Mouse (Mus musculus): ENCODE measurements at regions not wholly inside any gene's neighbourhood (a gene's known extent, or its start where the extent isn't known, plus 50 kb on each side); places are given as distances from the start of the nearest gene placed in this dataset.

DNA sequence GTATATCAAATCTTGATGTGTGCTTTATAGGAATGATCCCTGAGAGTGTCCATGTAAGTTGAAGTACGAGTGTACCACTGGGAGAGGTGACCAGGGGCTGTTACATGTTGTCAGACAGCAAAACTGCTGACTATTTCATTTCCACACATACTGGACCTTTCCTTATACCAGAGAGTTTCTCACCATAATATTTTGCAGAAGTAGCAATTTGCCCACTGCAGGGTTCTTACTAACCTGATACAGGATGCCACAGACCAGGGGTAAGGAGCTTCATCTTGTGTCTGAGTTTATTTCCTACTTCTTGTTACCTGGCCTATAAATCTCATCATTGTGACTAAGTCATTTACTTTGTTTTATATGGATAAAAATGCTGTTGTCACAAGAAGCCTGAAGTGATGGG is 586.6 kb upstream of the Nrp1 start:
- Histone ChIP-seq H3K36me3 (ENCODE audit: control insufficient read depth, insufficient read depth) (no peaks in the 10 kb centered on the region), H3K4me3 (no peak overlapping the region), H3K4me2 (ENCODE audit: low read depth) (no peak overlapping the region), H3K27me3 (ENCODE audit: control insufficient read depth, insufficient read depth, insufficient read length) (no peaks in the 10 kb centered on the region), H3ac (ENCODE audit: control insufficient read depth, insufficient read length) (no peak overlapping the region), H3K79me2 (ENCODE audit: control insufficient read depth, insufficient read depth) (no peaks in the 10 kb centered on the region)
- TF ChIP-seq CEBPB (IDR thresholded peaks at IDR 0.05; ENCODE audit: insufficient read depth, poor library complexity, severe bottlenecking) (no peak), POLR2A (IDR thresholded peaks at IDR 0.05; ENCODE audit: insufficient read length, low read depth) (no peak), MAX (IDR thresholded peaks at IDR 0.05; ENCODE audit: low read depth) (no peak), MYOG (IDR thresholded peaks at IDR 0.05; ENCODE audit: control insufficient read depth in 1 of 3, insufficient read depth in 1 of 3, insufficient read length in 2 of 3, low read depth in 2 of 3) (no peak), SRF (IDR thresholded peaks at IDR 0.05; ENCODE audit: control insufficient read depth, insufficient read length, low read depth) (no peak), TCF3 (IDR thresholded peaks at IDR 0.05; ENCODE audit: insufficient read length, low read depth) (no peak), E2F4 (IDR thresholded peaks at IDR 0.05; ENCODE audit: insufficient read depth) (no peak), REST (IDR thresholded peaks at IDR 0.05; ENCODE audit: insufficient read depth, insufficient read length) (no peak), POLR2AphosphoS2 (IDR thresholded peaks at IDR 0.05; ENCODE audit: insufficient read length, low read depth) (no peak), TCF12 (IDR thresholded peaks at IDR 0.05; ENCODE audit: insufficient read depth, poor library complexity, severe bottlenecking) (no peak), USF1 (IDR thresholded peaks at IDR 0.05; ENCODE audit: low read depth) (no peak), MYOD1 (IDR thresholded peaks at IDR 0.05; ENCODE audit: control insufficient read depth in 1 of 3, insufficient read length in 2 of 3, low read depth in 2 of 3) (no peak)

- TF ChIP-seq MYOG (IDR thresholded peaks at IDR 0.05; ENCODE audit: control insufficient read depth in 1 of 3, insufficient read depth in 1 of 3, insufficient read length in 2 of 3, low read depth in 2 of 3), result no peak
- no peak for TF ChIP-seq MYOD1 (IDR thresholded peaks at IDR 0.05; ENCODE audit: control insufficient read depth in 1 of 3, insufficient read length in 2 of 3, low read depth in 2 of 3)
- TF ChIP-seq REST (IDR thresholded peaks at IDR 0.05; ENCODE audit: insufficient read depth, insufficient read length), result no peak
- TF ChIP-seq TCF3 (IDR thresholded peaks at IDR 0.05; ENCODE audit: insufficient read length, low read depth), result no peak
- TF ChIP-seq MAX (IDR thresholded peaks at IDR 0.05; ENCODE audit: low read depth), result no peak
- no peak for TF ChIP-seq E2F4 (IDR thresholded peaks at IDR 0.05; ENCODE audit: insufficient read depth)
- no peak for TF ChIP-seq TCF12 (IDR thresholded peaks at IDR 0.05; ENCODE audit: insufficient read depth, poor library complexity, severe bottlenecking)
- TF ChIP-seq POLR2A (IDR thresholded peaks at IDR 0.05; ENCODE audit: insufficient read length, low read depth), result no peak
- TF ChIP-seq SRF (IDR thresholded peaks at IDR 0.05; ENCODE audit: control insufficient read depth, insufficient read length, low read depth), result no peak
- no peak for TF ChIP-seq CEBPB (IDR thresholded peaks at IDR 0.05; ENCODE audit: insufficient read depth, poor library complexity, severe bottlenecking)
- TF ChIP-seq POLR2AphosphoS2 (IDR thresholded peaks at IDR 0.05; ENCODE audit: insufficient read length, low read depth), result no peak
- no peaks in the 10 kb centered on the region for H3K79me2 ChIP-seq (ENCODE audit: control insufficient read depth, insufficient read depth)
- H3K4me3 ChIP-seq, result no peak overlapping the region
- no peak overlapping the region for H3K4me2 ChIP-seq (ENCODE audit: low read depth)
- no peaks in the 10 kb centered on the region for H3K36me3 ChIP-seq (ENCODE audit: control insufficient read depth, insufficient read depth)
- H3ac ChIP-seq (ENCODE audit: control insufficient read depth, insufficient read length), result no peak overlapping the region
- no peaks in the 10 kb centered on the region for H3K27me3 ChIP-seq (ENCODE audit: control insufficient read depth, insufficient read depth, insufficient read length)
Observed at GRCm38 (mm10) chr8:127772415-127772814, 586.0 kb upstream of the Nrp1 start.

GRCm38 (mm10) chr8:127772917-127773316 is 585.5 kb upstream of the Nrp1 start:
- Histone ChIP-seq H3ac (ENCODE audit: control insufficient read depth, insufficient read length) (no peak overlapping the region), H3K4me2 (ENCODE audit: low read depth) (no peak overlapping the region)

GRCm38 (mm10) chr8:127774642-127775041 is 583.8 kb upstream of the Nrp1 start:
- Histone ChIP-seq H3K79me2 (ENCODE audit: control insufficient read depth, insufficient read depth) (no peaks in the 10 kb centered on the region), H3ac (ENCODE audit: control insufficient read depth, insufficient read length) (no peak overlapping the region), H3K4me2 (ENCODE audit: low read depth) (no peak overlapping the region), H3K4me3 (no peak overlapping the region), H3K27me3 (ENCODE audit: control insufficient read depth, insufficient read depth, insufficient read length) (no peaks in the 10 kb centered on the region), H3K36me3 (ENCODE audit: control insufficient read depth, insufficient read depth) (no peaks in the 10 kb centered on the region)
- TF ChIP-seq TCF3 (IDR thresholded peaks at IDR 0.05; ENCODE audit: insufficient read length, low read depth) (no peak), POLR2AphosphoS2 (IDR thresholded peaks at IDR 0.05; ENCODE audit: insufficient read length, low read depth) (no peak), MYOD1 (IDR thresholded peaks at IDR 0.05; ENCODE audit: control insufficient read depth in 1 of 3, insufficient read length in 2 of 3, low read depth in 2 of 3) (no peak), SRF (IDR thresholded peaks at IDR 0.05; ENCODE audit: control insufficient read depth, insufficient read length, low read depth) (no peak), POLR2A (IDR thresholded peaks at IDR 0.05; ENCODE audit: insufficient read length, low read depth) (no peak)

More at GRCm38 (mm10) chr8:127772917-127773316, 585.5 kb upstream of the Nrp1 start:
- Histone ChIP-seq H3K4me3 (no peak overlapping the region), H3K36me3 (ENCODE audit: control insufficient read depth, insufficient read depth) (no peaks in the 10 kb centered on the region), H3K79me2 (ENCODE audit: control insufficient read depth, insufficient read depth) (no peaks in the 10 kb centered on the region), H3K27me3 (ENCODE audit: control insufficient read depth, insufficient read depth, insufficient read length) (no peaks in the 10 kb centered on the region)
- TF ChIP-seq CEBPB (IDR thresholded peaks at IDR 0.05; ENCODE audit: insufficient read depth, poor library complexity, severe bottlenecking), result no peak
- TF ChIP-seq E2F4 (IDR thresholded peaks at IDR 0.05; ENCODE audit: insufficient read depth), result no peak
- TF ChIP-seq POLR2AphosphoS2 (IDR thresholded peaks at IDR 0.05; ENCODE audit: insufficient read length, low read depth), result no peak
- no peak for TF ChIP-seq SRF (IDR thresholded peaks at IDR 0.05; ENCODE audit: control insufficient read depth, insufficient read length, low read depth)
- TF ChIP-seq TCF12 (IDR thresholded peaks at IDR 0.05; ENCODE audit: insufficient read depth, poor library complexity, severe bottlenecking), result no peak
- no peak for TF ChIP-seq MYOD1 (IDR thresholded peaks at IDR 0.05; ENCODE audit: control insufficient read depth in 1 of 3, insufficient read length in 2 of 3, low read depth in 2 of 3)
- TF ChIP-seq MYOG (IDR thresholded peaks at IDR 0.05; ENCODE audit: control insufficient read depth in 1 of 3, insufficient read depth in 1 of 3, insufficient read length in 2 of 3, low read depth in 2 of 3), result no peak
- TF ChIP-seq POLR2A (IDR thresholded peaks at IDR 0.05; ENCODE audit: insufficient read length, low read depth), result no peak
- TF ChIP-seq MAX (IDR thresholded peaks at IDR 0.05; ENCODE audit: low read depth), result no peak
- TF ChIP-seq TCF3 (IDR thresholded peaks at IDR 0.05; ENCODE audit: insufficient read length, low read depth), result no peak
- no peak for TF ChIP-seq USF1 (IDR thresholded peaks at IDR 0.05; ENCODE audit: low read depth)
- TF ChIP-seq REST (IDR thresholded peaks at IDR 0.05; ENCODE audit: insufficient read depth, insufficient read length), result no peak

- Histone ChIP-seq H3K36me3 (ENCODE audit: control insufficient read depth, insufficient read depth) (no peaks in the 10 kb centered on the region), H3K27me3 (ENCODE audit: control insufficient read depth, insufficient read depth, insufficient read length) (no peaks in the 10 kb centered on the region), H3K4me3 (no peak overlapping the region), H3K4me2 (ENCODE audit: low read depth) (no peak overlapping the region), H3ac (ENCODE audit: control insufficient read depth, insufficient read length) (no peak overlapping the region), H3K79me2 (ENCODE audit: control insufficient read depth, insufficient read depth) (no peaks in the 10 kb centered on the region)
- TF ChIP-seq CEBPB (IDR thresholded peaks at IDR 0.05; ENCODE audit: insufficient read depth, poor library complexity, severe bottlenecking) (no peak), TCF12 (IDR thresholded peaks at IDR 0.05; ENCODE audit: insufficient read depth, poor library complexity, severe bottlenecking) (no peak), REST (IDR thresholded peaks at IDR 0.05; ENCODE audit: insufficient read depth, insufficient read length) (no peak), MYOD1 (IDR thresholded peaks at IDR 0.05; ENCODE audit: control insufficient read depth in 1 of 3, insufficient read length in 2 of 3, low read depth in 2 of 3) (no peak), USF1 (IDR thresholded peaks at IDR 0.05; ENCODE audit: low read depth) (no peak), SRF (IDR thresholded peaks at IDR 0.05; ENCODE audit: control insufficient read depth, insufficient read length, low read depth) (no peak), E2F4 (IDR thresholded peaks at IDR 0.05; ENCODE audit: insufficient read depth) (no peak), POLR2AphosphoS2 (IDR thresholded peaks at IDR 0.05; ENCODE audit: insufficient read length, low read depth) (no peak), MYOG (IDR thresholded peaks at IDR 0.05; ENCODE audit: control insufficient read depth in 1 of 3, insufficient read depth in 1 of 3, insufficient read length in 2 of 3, low read depth in 2 of 3) (no peak), MAX (IDR thresholded peaks at IDR 0.05; ENCODE audit: low read depth) (no peak), TCF3 (IDR thresholded peaks at IDR 0.05; ENCODE audit: insufficient read length, low read depth) (no peak), POLR2A (IDR thresholded peaks at IDR 0.05; ENCODE audit: insufficient read length, low read depth) (no peak)
Observed at GRCm38 (mm10) chr8:127775160-127775559, 583.2 kb upstream of the Nrp1 start.

All from myocyte (in vitro differentiated cells).